Mouse (Mus musculus) natural killer cell, adult 2 months (primary cell): ENCODE results near the gene Cbx5.
"Not testable (repeated sequence)": the region's sequence is repeated elsewhere in the genome, so short reads cannot be mapped to it uniquely, and the experiment has no call there.

Experiments
- DNase-seq, 2 experiments: peaks; one replicate each; pipeline ENCODE4 v3.0.0; 2022; ENCODE audit warnings: low spot score in 2 of 2

Gene Cbx5

DNA sequence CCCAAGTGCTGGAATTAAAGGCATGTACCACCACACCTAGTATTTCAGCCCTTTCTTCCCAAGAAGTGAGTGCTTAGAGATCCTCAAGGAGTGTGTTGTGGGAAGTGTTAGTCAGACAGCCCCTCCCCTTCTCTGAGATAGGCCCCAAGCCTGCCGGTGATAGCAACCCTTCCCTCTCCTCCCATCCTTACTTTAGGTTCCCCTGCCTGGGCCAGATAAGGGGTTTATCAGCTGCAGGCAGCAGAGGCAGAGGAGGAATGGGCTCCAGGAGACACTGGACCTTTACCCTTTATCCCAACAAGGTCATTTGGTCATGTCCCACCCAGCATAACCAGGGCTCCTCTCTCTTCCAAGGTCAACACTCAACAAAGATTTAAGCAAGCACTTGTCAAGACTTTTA is 12.0 kb upstream of the Cbx5 start:
- no peak for DNase-seq

DNA sequence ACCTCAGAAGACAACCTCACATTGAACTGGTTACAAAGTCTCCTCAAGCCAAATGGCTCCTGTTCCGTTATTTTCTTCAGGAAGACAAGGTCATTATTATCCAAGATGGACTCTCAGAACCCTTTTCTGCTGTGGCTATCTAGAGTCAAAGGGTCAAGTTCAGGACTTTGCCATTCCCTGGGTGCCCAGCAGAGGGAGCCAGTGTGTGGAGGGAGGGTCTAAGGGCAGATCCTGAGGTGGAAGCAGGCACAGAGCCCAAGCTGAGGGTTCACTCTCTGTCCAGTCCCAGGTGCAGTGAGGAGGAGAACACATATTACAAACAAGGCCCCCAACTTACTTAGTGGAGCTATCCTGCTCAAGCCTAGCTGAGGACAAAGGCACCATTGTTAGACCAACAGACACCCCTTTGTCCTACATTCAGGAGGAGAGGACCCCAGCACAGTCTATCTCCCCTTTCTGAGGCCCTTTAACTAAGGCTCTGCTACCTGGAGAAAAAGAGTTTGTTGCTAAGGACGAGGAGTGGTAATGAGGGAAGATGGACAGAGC is 10.7 kb upstream of the Cbx5 start:
- DNase-seq: peak; percentile 78 to 82

DNA sequence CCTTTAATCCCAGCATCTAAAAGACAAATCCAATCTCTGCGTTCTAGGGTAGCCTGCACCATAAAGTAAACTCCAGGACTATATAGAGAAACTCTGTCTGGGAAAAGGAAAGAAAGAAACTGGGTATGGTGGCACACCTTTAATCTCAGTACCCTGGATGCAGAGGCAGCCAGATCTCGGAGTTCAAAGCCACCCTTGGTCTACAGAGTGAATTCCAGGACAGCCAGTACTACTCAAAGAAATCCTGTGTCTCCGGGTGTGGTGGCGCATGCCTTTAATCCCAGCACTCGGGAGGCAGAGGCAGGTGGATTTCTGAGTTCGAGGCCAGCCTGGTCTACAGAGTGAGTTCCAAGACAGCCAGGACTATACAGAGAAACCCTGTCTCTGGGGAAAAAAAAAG is 9.9 kb upstream of the Cbx5 start:
- DNase-seq: not testable (repeated sequence)

DNA sequence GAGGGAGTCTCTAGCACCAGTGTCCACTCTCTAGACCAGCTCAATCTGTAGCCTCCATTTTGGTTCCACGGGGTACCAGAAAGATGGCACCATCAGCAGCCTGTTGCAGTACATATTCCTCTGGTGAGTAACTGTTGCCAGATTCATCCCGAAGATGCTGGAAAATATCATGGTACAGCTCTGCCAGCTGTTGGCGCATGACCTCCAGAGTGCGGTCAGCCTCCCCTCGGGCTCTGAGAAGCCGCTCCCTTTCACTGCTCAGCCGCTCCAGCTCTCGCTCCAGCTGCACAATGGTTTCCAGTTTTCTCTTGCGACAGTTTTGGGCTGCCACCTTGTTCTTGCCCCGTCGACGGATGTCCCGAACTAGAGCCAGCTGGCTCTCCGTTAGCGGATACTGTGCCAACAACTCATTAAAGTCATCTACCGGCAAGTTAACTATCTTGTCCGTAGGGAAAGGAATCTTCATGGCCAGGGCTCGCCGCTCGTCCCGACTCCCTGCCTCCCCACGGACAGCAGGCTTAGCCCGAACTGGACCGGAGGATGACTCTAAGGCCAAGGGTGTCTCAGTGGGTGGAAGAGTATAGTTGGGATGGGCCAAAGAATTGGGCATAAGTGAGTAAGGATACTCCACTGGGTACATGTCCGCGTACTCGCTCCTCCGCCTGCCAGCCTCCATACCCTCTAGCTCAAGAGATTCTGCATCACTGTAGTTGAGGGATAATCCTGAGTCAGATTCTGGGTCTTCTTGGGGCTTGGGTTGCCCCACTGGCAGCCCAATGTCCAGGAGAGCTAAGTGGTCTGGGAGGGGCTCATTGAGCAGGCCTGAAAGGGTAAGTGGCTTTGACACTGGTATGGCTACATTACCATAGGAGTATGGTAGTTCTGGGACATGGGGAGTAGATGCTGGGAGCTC is 9.0 kb upstream of the Cbx5 start:
- no peak for DNase-seq

DNA sequence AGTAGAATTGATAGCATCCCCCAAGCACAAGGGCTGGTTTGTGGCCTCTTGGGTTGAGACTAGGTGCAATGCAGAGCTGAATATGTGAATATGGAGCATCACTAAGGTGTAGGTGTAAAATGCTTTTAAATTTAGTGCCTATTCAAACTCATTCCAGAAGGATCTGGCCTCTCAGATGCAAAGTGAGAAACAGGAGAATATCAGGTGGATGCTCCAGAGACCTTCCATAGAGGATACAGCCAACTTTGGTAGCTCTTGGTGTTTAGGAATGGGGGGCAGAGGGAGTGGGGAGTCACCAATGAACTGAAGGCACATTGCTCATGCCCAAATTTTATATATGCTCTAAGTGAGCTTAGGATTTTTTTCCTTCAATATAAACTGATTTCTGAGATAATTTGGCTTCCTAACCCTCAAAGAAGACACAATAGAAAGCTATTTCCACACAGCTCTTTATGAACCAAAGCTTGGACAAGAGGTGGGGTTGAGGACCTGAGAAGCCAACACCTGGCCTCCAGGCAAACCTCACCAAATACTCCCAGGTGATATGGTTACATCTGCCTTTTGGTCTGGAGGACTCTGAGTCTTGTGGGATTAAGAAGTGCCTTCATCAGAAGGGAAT is 8.3 kb upstream of the Cbx5 start:
- no peak for DNase-seq

DNA sequence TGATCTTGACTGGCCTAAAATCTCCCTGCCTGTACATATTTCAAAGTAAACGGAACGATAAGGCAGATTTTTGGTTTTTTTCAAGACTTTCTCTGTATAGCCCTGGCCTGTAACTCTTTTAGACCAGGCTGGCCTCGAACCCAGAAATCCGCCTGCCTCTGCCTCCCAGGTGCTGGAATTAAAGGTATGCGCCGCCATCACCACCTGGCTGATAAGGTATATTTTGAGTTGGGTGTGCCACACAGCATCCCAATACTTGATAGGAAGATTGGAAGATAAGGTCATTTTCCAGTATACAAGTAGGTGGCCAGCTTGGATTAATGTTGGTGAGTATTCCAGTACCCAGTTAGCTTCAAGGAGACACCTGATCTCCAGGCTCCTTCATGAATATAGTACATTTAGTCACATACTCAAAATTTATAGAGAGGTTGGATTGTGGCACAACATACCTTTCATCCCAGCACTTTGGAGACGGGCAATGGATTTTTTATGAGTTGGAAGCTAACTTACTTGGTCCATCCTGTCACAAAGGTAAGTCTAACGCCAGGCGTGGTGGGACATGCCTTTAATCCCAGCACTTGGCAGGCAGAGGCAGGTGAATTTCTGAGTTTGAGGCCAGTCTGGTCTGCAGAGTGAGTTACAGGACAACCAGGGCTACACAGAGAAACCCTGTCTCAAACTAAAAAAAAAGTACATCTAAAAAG is 7.6 kb upstream of the Cbx5 start:
- DNase-seq: no peak

DNA sequence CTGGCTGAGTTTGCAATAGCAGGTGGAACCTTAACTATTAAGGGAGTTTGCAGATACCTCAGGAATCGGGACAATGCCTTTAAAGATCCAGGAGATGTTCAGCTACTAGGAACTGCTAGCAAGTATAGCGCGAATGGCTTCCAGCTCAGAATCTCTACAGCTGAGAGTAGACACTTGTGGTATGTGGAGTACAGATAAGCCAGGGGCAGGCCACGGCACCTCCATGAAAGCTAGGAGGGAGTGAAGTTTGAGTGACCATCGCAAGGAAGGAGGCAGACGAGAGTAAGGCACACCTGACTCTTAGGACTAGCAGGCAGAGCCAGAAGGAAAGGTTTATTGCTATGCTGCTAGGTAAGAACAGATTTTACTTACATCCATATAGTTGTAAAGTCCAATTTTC is 6.0 kb upstream of the Cbx5 start:
- DNase-seq: no peak

DNA sequence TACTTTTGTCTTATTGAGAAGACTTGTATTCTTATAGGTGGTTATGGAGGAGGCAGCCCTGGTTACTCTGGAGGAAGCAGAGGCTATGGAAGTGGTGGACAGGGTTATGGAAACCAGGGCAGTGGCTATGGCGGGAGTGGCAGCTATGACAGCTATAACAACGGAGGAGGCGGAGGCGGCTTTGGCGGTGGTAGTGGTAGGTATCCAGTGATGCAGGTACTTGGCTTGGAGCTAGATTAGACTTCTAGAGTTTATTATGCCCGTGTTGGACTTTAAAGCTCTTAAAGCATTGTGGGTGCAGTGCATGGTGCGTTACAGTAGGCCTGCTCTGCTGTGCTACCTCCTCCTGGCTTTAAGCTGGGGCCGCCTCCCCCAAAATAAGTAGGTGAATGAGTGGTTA is 3.3 kb upstream of the Cbx5 start:
- DNase-seq: no peak

DNA sequence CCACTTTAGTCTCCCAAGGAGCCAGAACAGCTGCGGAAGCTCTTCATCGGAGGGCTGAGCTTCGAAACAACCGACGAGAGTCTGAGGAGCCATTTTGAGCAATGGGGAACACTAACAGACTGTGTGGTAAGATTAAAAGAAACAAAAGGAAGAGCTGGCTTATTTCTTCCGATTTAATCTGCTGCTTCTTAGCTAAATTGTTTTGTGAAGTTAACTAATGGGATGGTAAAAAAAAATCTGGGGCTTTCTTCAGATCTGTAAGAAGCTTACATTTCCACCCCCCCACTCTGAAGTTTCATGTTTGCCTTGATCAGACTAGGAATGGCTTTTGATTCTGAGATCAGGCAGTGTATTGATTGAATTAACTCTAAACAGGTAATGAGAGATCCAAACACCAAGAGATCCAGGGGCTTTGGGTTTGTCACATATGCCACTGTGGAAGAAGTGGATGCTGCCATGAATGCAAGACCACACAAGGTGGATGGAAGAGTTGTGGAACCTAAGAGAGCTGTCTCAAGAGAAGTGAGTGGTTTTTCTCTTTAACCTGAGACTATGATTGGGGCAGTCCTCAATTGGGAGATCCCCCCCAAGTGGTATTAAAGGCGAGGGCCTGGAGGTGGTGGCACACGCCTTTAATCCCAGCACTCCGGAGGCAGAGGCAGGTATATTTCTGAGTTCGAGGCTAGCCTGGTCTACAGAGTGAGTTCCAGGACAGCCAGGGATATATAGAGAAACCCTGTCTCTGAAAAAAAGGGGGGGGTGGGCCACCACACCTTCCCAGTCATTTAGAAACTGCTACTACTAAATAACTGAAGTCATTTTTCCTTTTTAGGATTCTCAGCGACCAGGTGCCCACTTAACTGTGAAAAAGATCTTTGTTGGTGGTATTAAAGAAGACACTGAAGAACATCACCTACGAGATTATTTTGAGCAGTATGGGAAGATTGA is 1.7 kb upstream of the Cbx5 start:
- not testable (repeated sequence) for DNase-seq

DNA sequence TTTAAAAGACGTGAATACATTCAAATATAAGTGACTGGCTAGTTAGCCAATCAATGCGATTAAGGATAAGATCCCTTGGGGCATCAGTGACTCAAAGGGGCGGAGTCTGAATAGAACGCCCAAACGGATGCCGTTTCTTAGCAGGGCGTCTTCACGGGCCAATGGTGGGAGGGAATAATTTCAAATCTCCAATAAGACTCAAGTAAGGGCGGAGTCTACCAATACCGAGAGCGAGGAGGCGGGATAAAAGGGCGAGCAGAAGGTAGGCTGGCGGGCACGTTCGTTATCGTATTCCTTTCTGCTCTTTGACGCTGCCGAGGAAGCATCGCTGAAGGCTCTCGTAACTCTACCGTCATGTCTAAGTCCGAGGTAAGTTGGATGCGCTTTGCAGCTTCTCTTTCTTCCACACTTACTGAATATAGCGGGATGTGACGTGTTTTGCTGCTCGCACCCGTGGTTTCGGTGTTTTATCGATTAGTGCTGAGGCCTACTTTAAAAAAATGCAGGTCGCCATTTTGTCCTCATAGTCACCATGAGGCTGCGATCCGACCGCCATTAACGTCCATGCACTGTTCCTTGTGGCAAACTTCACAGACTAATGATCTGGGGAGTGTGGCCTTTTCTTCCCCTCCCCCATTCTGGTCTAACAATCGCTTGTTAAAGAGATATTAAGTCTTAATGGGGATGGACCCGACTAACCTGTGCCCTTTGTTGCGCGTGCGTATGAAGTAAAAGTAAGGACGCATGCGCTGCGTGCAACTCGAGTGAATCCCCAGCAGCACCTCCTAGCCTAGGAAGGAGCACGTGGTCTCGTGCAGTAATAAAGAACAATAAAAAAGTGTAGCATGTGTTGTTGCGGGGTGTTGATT is 778 bp upstream of the Cbx5 start, which contains the start of gene Hnrnpa1:
Gene Hnrnpa1, plus strand, starts transcription at position 273 of the 869 bp plus-strand sequence.
- peak; percentile 94 to 96 for DNase-seq

DNA sequence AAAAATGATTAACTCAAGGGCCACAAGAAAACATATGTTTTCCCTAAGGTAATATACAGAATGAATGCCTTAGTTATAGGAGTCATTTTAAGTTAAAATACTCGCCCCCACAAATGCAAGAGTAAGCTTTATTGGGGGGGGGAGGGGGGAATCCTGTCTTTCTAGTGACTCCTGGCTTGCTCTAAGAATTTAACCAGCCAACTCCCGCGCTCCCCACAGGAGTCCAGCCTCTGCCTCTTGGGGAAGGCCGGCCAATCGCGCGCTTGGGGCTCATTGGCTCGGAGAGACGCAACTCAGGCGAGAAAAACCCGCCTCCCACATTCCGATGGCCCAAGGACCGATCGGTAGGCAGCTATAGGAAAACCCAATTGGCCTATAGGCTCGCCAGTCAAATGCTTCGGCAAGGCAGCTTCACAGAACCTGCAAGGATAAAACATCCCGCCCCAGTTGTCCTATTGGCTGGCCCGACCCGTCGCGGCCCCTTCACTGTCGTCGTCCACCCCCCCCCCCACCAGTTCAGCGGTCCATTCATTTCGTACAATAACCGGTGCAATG is 409 bp downstream of the Cbx5 start:
- DNase-seq: peak; percentile 90 to 91

DNA sequence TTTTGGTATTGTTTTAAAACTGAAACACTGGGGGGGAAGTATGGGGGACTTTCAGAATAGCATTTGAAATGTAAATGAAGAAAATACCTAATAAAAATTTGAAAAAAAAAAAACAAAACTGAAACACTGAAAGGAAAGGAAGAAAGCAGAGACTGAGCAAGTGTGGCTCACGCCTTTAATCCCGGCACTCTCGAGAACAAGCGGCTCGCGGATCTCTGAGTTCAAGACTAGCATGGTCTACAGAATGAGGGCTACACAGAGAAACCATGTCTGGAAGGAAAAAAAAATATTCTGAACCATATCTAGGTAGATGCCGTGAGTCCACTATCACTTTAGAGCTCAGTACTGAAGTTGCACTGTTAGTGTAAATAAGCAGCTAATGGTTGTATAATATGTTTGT is 2.3 kb downstream of the Cbx5 start:
- no peak for DNase-seq

DNA sequence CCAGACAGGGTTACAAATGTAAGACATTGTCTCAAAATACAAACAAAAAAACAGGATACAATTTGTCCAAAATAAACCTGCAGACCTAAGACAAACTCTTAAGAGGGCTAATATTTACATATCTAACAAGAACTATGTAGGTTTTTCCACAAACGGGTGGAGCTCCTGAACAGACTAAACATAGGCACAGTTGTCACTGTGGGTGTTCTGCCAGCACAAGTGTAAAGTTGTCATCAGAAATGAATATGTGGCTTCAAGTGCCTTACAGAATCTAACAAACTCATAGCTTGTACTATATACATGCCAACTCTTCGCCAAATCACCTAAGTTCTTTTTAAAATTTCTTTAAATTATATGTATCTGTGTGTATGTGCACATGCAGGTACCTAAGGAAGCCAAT is 6.5 kb downstream of the Cbx5 start:
- no peak for DNase-seq

DNA sequence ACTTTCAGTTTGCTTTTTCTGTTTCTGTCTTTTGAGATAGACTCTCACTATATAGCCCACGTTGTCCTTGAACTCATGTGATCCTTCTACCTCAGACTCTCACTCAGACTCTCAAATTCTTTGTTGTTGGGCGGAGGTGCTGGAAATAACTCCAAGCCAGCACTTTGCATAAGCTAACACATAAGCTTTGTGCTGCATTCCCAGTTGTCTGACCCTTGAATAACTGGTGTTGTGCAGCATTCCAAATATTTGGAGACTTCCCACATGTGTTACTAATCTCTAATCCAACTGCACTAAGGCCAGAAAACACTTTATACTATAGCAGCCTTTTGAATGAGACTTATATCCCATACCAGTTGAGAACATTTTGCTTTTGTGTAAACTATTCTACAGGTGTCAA is 10.7 kb downstream of the Cbx5 start:
- no peak for DNase-seq

DNA sequence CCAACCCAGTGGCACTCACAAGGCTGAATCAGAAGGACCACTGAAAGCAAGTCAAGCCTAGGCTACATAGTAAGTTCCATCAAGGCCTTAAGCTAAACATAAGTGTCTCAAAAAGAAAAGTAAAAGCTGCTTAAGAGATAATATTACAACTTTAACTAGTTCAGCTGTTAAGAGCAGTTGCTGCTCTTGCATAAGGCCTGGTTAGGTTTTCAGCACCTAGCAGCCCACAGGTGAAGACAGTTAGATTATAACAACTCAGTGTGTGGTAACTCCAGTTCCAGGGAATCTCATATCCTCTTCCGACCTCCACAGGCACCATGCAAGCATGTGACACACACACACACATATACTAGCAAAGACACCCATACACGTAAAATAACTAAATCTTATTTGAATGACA is 12.0 kb downstream of the Cbx5 start:
- no peak for DNase-seq

DNA sequence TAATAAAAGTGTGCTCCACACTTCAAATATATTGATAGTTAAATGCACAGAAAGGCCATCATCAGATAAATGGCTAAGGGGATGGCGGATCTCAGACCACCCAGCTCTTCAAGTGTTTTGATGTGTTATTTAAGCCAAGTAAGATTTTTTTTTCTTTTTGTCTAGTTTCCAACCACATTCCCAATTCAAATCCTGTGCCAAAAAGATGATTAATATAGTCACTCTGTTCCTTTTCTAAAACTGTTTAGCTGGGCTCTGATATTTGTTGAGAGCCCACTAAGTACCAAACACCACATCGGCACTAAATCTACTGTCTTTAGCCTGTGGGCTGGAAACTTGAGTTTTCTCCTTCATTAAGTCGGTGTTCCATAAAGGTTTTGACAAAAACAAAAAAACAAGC is 12.6 kb downstream of the Cbx5 start:
- DNase-seq: no peak

DNA sequence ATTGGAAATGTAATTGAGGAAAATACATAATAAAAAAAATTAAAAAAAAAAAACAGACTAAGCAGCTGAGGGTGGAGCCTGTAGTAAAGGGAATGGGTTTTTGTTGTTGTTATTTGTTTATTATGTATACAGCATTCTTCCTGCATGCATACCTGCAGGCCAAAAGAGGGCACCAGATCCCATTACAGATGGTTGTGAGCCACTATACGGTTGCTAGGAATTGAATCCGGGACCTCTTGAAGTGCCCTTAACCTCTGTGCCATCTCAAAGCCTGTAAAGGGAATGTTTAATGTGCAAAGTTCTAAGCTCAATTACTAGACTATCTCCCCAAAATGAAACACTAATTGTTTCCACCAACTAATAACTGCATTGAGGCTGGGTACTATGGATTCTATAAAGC is 15.5 kb downstream of the Cbx5 start:
- DNase-seq: no peak

DNA sequence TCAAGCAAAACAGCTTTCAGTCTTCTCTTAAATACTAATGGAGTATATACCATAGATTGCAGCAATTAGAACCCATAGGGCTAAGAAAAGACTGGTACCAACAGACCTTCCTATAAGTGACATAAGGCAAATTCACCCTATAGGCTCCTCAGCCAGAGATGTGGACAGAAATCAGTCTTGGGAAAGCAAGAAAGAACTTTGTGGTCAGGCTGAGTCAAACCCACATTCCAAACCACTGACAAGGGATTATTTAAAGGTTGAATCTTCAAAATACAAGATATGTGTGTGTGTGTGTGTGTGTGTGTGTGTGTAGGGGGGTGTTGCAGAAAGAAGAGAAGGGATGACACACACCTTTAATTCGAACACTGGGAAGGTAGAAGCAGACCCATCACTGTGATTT is 18.2 kb downstream of the Cbx5 start:
- no peak for DNase-seq

DNA sequence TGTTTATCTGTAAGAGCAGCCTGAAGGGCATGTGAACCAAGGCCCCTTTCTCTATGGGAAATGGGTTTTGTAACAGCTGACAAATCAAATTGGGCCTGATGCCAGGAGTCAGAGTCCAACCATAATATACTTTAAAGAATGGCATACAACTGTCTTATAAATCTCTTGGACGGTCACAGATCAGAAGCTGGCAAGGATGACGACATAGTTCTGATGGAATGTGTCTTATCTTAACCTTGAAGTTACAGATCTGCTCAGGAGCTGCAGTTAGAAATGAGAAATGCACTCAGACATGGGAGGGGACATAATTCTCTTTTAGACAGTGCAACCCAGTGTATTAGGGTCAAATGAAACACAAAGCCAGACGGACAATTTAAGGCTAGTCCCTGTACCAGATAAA is 18.8 kb downstream of the Cbx5 start:
- no peak for DNase-seq

DNA sequence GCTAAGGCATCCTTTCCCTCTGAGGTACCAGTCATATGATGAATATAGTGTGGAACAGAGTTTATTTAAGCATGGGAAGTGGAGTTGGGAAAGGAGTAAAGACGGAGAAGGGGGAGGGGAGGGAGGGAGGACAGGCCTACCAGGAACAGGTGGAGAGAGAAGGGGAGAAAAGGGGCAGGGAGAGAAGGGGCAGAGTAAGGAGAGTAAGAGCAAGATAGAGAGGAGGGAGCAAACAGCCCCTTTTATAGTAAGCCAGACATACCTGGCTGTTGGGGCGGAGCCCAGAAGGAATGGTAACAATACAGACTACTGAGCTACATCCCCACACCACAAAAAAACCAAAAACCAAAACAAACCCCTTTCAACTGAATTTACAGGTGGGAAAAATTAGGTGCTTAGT is 23.6 kb downstream of the Cbx5 start:
- no peak for DNase-seq
